Mouse (Mus musculus): ENCODE measurements around the gene Exd1. TPM values are rescaled to one million over a fixed set of nuclear protein-coding genes. Genes with fewer than 3 reads are reported as not detected.
"Not testable (repeated sequence)": the region's sequence is repeated elsewhere in the genome, so short reads cannot be mapped to it uniquely, and the experiment has no call there.

The Exd1 gene
- polyA plus RNA-seq, 1 experiment from 2014 or later: 0.42 TPM

DNA sequence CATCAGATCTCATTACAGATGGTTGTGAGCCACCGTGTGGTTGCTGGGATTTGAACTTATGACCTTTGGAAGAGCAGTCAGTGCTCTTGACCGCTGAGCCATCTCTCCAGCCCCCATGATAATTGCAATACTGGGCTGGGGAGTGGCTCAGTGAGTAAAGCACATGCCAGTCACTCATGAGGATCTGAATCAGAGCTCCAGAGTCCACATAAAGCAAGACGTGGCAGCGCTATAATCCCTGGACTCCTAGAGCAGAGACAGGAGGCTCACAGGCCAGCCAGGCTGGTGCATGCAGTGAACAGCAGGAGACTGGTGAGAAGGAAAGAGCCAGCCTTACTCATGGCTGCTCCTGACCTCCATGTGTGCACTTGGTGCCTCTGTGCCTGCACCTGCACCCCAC, 22.0 kb downstream of the Exd1 start:
- no peaks in the 10 kb centered on the region for H3K4me1 ChIP-seq
- H3K27ac ChIP-seq: no peak overlapping the region
- no peak for ATAC-seq (ENCODE audit: insufficient read depth, low FRiP score, low read depth)
- no peaks in the 10 kb centered on the region for H3K27me3 ChIP-seq (replicated peaks)
- no peak overlapping the region for H3K9ac ChIP-seq
- H3K4me3 ChIP-seq (replicated peaks): no peak overlapping the region
- no peaks in the 10 kb centered on the region for H3K36me3 ChIP-seq
- WGBS: 45% methylated on average over 4 of the region's 4 CpGs
- no peak overlapping the region for H3K4me2 ChIP-seq
- no peaks in the 10 kb centered on the region for H3K9me3 ChIP-seq

DNA sequence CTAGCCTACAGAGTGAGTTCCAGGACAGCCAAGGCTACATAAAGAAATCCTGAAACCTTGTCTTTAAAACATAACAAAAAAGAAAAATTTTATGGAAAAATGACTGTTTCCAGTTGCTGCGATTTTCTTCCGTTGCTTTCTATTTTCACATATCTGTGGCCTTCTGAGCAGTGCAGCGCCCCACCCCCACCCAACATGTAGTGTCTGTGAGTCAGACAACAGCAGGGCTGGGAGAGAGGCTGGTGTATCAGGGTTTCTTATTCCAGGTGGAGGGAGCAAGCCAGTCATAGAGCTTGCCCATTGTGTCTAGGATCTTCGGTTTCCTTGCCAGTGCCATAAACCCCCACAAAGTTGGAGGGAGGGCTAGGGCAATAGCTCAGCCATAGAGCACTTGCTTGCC, 23.6 kb downstream of the Exd1 start:
- H3K4me3 ChIP-seq (replicated peaks): no peak overlapping the region
- H3K27ac ChIP-seq: no peak overlapping the region
- no peaks in the 10 kb centered on the region for H3K27me3 ChIP-seq (replicated peaks)
- H3K36me3 ChIP-seq: no peaks in the 10 kb centered on the region
- ATAC-seq (ENCODE audit: insufficient read depth, low FRiP score, low read depth): no peak
- H3K9ac ChIP-seq: no peak overlapping the region
- 78% methylated on average over 4 of the region's 4 CpGs for WGBS
- no peaks in the 10 kb centered on the region for H3K4me1 ChIP-seq
- no peak overlapping the region for H3K4me2 ChIP-seq
- H3K9me3 ChIP-seq: no peaks in the 10 kb centered on the region

DNA sequence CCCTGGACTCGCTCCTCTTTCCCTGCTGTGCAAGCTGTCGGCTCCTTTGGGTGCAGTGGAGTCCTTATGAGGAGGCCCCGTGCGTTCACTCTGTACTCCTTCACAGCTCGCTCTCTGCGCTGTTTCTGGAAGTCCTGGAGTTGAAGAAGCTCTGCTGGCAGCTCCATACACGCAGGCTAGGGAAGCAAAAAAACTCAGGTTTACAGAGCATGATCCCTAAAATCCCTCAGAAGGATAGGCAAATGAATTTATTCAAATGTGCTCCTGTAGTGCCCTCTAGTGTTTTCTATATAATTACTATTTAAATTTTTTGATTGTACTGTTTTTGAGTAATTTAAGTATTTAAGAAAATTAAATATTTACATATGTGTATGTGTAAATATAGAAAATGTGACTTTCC, 26.9 kb downstream of the Exd1 start:
- no peak for ATAC-seq (ENCODE audit: insufficient read depth, low FRiP score, low read depth)
- no peaks in the 10 kb centered on the region for H3K36me3 ChIP-seq
- no peaks in the 10 kb centered on the region for H3K27me3 ChIP-seq (replicated peaks)
- H3K4me2 ChIP-seq: no peak overlapping the region
- 63% methylated on average over 7 of the region's 7 CpGs for WGBS
- H3K4me3 ChIP-seq (replicated peaks): no peak overlapping the region
- no peak overlapping the region for H3K9ac ChIP-seq
- H3K4me1 ChIP-seq: no peaks in the 10 kb centered on the region
- no peak overlapping the region for H3K27ac ChIP-seq
- no peaks in the 10 kb centered on the region for H3K9me3 ChIP-seq

DNA sequence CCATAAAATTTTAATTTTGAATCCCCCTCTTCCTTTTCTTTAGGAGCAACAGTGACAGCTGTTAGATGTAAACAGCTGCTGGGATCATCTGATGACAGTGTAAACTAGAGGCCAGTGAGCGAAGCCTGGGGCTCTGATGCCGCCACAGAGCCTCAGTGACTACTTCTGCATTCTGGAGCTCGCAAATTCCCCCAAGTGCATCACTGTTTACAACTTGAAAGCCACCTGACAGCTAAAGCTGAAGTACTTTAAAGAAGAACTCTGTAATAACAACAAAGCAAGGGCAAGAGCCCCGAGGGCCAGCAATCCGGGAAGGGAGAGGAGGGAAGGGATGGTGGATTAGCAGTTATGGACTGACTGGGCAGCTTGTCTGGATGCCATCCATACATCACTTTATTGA, 30.6 kb downstream of the Exd1 start:
- Histone ChIP-seq H3K36me3 (no peaks in the 10 kb centered on the region), H3K4me3 (replicated peaks) (no peak overlapping the region), H3K27ac (no peak overlapping the region), H3K4me1 (no peaks in the 10 kb centered on the region), H3K9ac (no peak overlapping the region), H3K27me3 (replicated peaks) (no peaks in the 10 kb centered on the region), H3K9me3 (no peaks in the 10 kb centered on the region), H3K4me2 (no peak overlapping the region)
- ATAC-seq (ENCODE audit: insufficient read depth, low FRiP score, low read depth): no peak
- WGBS: 41% methylated on average over 5 of the region's 5 CpGs

DNA sequence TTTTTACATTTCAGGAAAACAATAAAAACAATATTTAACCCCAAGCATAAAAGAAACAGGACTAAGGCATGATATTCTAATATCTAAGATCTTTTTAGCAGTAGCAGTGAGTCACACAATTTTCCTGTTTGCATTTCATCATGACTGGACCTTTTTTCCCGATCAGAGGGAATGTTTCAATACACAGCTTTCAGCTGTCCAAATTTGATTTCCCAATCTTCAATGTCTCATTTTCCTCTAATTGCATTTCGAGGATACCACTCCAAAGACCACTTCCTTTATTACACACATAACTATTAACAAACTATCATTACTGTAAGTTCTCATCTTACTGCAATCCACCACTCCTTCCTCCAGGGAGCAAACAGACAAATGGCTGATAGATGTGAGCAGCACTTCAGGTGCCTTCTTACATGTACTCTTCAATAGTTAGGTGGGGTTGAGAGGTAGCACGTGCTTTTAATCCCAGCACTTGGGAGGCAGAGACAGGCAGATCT, 33.4 kb downstream of the Exd1 start:
- no peak overlapping the region for H3K4me2 ChIP-seq
- 68% methylated on average over 3 of the region's 3 CpGs for WGBS
- H3K4me1 ChIP-seq: no peaks in the 10 kb centered on the region
- H3K36me3 ChIP-seq: no peaks in the 10 kb centered on the region
- no peaks in the 10 kb centered on the region for H3K27me3 ChIP-seq (replicated peaks)
- no peak for ATAC-seq (ENCODE audit: insufficient read depth, low FRiP score, low read depth)
- H3K9ac ChIP-seq: no peak overlapping the region
- H3K9me3 ChIP-seq: no peaks in the 10 kb centered on the region
- H3K27ac ChIP-seq: no peak overlapping the region
- no peak overlapping the region for H3K4me3 ChIP-seq (replicated peaks)

DNA sequence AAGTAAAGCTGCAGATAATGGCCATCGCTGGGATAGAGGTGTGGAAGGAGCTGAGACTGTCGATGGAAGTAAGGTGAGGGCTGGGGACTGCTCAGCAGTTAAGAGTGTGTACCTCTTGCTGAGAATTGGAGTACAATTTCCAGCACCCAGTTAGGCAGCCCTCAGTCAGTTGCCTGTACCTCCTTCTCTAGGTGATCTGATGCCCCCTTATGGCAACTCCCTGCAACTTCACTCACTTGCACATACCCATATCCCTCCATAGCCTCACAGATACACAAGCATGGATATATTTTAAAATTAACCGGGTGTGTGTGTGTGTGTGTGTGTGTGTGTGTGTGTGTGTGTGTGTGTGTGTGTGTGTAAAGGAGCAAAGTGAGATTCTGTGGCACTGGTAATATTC, 35.1 kb downstream of the Exd1 start:
- Histone ChIP-seq H3K27ac (no peak overlapping the region), H3K36me3 (no peaks in the 10 kb centered on the region), H3K4me3 (replicated peaks) (no peak overlapping the region), H3K9ac (no peak overlapping the region), H3K27me3 (replicated peaks) (no peaks in the 10 kb centered on the region), H3K9me3 (no peaks in the 10 kb centered on the region), H3K4me1 (no peaks in the 10 kb centered on the region), H3K4me2 (no peak overlapping the region)
- ATAC-seq (ENCODE audit: insufficient read depth, low FRiP score, low read depth): no peak
- 77% methylated on average over 3 of the region's 3 CpGs for WGBS

DNA sequence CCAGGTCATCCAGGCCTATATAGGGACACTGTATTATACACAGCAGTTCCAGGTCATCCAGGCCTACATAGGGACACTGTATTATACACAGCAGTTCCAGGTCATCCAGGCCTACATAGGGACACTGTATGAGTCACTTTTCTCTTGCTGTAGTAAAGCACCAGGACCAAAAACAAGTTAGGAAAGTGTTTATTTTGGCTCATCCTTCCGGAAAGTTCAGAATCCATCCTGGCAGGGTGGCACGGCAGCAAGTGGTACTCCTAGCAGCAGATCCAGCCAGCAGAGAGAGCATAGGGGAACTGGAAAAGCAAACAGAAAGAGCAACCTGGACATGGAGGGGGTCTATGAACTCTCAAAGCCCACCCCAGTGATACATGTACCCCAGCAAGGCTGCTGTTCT, 36.6 kb downstream of the Exd1 start:
- Histone ChIP-seq H3K4me2 (no peak overlapping the region), H3K27ac (no peak overlapping the region), H3K9me3 (no peaks in the 10 kb centered on the region), H3K4me3 (replicated peaks) (no peak overlapping the region), H3K27me3 (replicated peaks) (no peaks in the 10 kb centered on the region), H3K9ac (no peak overlapping the region), H3K4me1 (no peaks in the 10 kb centered on the region), H3K36me3 (no peaks in the 10 kb centered on the region)
- WGBS: 87% methylated on average over 2 of the region's 2 CpGs
- ATAC-seq (ENCODE audit: insufficient read depth, low FRiP score, low read depth): no peak

DNA sequence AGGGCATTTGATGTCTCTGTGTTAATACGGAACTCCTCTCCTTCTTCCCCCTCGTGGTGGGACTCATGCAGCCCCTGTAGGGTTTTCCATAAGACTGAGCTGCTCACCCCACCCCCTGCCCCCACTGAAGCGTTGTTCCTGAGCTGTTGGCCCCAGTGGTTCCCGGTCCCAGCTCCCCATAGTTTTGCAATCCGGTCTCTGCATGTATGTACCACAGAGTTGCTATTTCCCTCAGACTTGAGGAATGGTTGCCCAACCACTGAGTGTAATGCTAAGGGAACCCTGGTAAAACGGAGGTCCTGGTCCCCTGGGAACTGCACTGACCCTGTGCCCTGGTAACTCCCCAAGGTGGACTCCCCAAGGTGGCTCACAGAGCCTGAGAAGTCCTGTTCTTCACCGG, 38.9 kb downstream of the Exd1 start:
- H3K9me3 ChIP-seq; H3K4me3 ChIP-seq (replicated peaks); H3K27me3 ChIP-seq (replicated peaks); H3K36me3 ChIP-seq; H3K9ac ChIP-seq; H3K27ac ChIP-seq; H3K4me2 ChIP-seq; H3K4me1 ChIP-seq; ATAC-seq (ENCODE audit: insufficient read depth, low FRiP score, low read depth): not testable (repeated sequence)
- 61% methylated on average over 7 of the region's 7 CpGs for WGBS

DNA sequence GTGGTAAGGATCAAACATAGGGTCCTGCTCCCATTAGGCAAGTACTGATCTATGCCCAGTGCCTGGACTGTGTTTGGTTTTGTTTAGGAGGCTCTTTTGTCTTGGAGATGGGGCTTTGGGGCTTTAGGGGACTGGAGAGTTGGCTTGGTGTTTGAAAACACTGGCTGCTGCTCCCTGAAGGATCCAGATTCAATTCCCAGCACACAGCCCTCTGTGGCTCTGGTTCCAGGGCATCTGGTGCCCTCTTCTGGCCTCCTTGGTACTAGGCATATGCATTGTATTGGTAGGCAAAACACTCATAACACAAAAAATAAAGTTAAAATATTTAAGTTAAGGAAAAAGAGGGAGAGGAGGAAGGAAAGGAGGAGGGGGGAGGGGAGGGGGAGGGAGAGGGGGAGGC, 40.3 kb downstream of the Exd1 start:
- Histone ChIP-seq H3K27me3 (replicated peaks) (no peaks in the 10 kb centered on the region), H3K4me1 (no peaks in the 10 kb centered on the region), H3K4me2 (no peak overlapping the region)

DNA sequence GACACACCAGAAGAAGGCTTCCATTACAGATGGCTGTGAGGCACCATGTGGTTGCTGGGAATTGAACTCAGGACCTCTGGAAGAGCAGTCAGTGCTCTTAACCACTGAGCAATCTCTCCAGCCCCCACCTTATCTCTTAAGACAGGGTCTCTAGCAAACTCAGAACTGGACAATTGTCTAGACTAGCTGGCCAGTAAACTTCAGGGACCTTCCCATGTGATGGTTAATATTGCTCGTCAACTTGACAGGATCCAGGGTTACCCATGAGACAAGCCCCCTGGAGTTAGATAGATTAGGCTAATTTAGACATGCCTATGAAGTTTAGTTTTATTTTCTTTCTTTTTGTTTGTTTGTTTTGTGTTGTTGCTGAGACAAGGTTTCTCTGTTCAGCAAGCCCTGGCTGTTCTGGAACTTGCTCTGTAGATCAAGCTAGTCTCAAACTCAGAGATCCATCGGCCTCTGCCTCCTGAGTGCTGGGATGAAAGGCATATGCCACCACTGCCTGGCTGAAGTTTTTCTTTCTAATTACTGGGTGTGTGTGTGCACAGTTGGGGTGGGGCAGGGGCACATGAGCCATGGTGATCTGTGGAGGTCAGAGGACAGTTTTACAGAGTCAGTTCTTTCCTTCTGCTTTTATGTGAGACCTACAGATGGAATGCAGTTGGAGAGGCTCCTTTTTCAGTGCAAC, 46.3 kb downstream of the Exd1 start:
- WGBS: 74% methylated on average over 2 of the region's 2 CpGs
- H3K4me2 ChIP-seq: no peak overlapping the region

More for the DNA sequence above, 40.3 kb downstream of the Exd1 start:
- H3K4me3 ChIP-seq (replicated peaks): no peak overlapping the region
- H3K27ac ChIP-seq: no peak overlapping the region
- H3K36me3 ChIP-seq: no peaks in the 10 kb centered on the region
- ATAC-seq (ENCODE audit: insufficient read depth, low FRiP score, low read depth): no peak
- H3K9ac ChIP-seq: no peak overlapping the region
- H3K9me3 ChIP-seq: no peaks in the 10 kb centered on the region

DNA sequence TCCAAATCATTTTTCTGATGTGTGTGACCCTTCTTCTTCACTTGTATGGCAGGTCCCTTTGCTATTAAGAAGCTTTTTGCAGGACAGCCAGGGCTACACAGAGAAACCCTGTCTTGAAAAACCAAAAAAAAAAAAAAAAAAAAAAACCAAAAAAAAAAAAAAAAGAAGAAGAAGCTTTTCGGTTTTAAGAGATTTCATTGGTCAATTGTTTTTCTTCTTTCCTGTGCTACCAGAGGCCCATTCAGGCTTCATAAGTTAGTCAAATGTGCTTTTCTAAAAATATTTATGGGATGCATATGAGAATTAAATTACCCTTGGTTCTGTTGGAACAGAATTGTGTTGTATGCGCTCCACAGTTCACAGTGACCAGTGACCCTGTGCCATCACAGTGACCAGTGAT, 48.6 kb downstream of the Exd1 start:
- Histone ChIP-seq H3K36me3 (no peaks in the 10 kb centered on the region), H3K9me3 (no peaks in the 10 kb centered on the region), H3K4me3 (replicated peaks) (no peak overlapping the region), H3K9ac (no peak overlapping the region), H3K27me3 (replicated peaks) (no peaks in the 10 kb centered on the region), H3K4me1 (no peaks in the 10 kb centered on the region), H3K4me2 (no peak overlapping the region), H3K27ac (no peak overlapping the region)
- WGBS: 81% methylated on average over 2 of the region's 2 CpGs
- ATAC-seq (ENCODE audit: insufficient read depth, low FRiP score, low read depth): no peak

More for the DNA sequence above, 46.3 kb downstream of the Exd1 start:
- Histone ChIP-seq H3K4me1 (no peaks in the 10 kb centered on the region), H3K27ac (no peak overlapping the region), H3K36me3 (no peaks in the 10 kb centered on the region), H3K9ac (no peak overlapping the region), H3K4me3 (replicated peaks) (no peak overlapping the region), H3K9me3 (no peaks in the 10 kb centered on the region), H3K27me3 (replicated peaks) (no peaks in the 10 kb centered on the region)
- 0 out of 2 replicates have a peak, but pooled peaks have one; percentile 43 for ATAC-seq (ENCODE audit: insufficient read depth, low FRiP score, low read depth)

DNA sequence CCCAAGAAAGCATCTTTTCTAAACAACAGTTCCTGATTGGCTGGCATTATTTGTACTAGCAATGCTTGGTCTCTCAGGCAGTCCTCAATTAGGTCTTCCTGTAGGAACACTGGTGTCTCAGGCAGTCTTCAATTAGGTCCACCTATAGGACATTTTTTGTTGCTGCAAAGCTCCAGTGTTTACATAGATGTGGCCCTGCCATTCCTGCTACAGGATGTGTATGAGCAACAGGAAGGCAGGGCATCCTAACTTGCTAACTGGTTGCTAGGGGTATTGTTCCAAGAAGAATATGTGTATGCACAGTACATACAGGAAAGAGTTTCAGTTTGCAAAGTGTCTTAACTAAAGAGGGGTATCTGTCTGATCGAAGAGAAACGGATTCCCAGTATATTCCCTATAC, 51.3 kb downstream of the Exd1 start:
- H3K4me3 ChIP-seq (replicated peaks): no peak overlapping the region
- no peak overlapping the region for H3K4me2 ChIP-seq
- H3K27me3 ChIP-seq (replicated peaks): no peaks in the 10 kb centered on the region
- no peak overlapping the region for H3K9ac ChIP-seq
- H3K9me3 ChIP-seq: no peaks in the 10 kb centered on the region
- no peak overlapping the region for H3K27ac ChIP-seq
- no peak for ATAC-seq (ENCODE audit: insufficient read depth, low FRiP score, low read depth)
- no peaks in the 10 kb centered on the region for H3K4me1 ChIP-seq
- WGBS: 96% methylated on average over 2 of the region's 2 CpGs
- H3K36me3 ChIP-seq: no peaks in the 10 kb centered on the region

DNA sequence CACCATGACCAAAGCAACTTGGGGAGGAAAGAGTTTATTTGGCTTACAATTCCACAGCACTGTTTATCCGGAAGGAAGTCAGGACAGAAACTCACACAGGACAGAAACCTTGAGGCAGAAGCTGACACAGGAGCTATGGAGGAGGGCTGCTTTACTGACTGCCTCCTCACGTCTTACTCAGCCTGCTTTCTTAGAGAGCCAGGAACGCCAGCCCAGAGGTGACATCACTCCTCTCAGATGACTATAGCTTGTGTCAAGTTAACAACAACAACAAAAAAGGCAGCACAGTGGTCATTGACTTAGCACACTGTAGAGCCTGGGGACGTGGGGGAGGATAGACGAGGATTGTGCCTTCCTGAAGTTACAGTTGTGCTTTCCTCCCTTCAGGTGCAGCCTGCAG, 55.5 kb downstream of the Exd1 start:
- Histone ChIP-seq H3K9ac (no peak overlapping the region), H3K36me3 (no peaks in the 10 kb centered on the region), H3K27ac (no peak overlapping the region), H3K4me1 (no peaks in the 10 kb centered on the region), H3K4me2 (no peak overlapping the region), H3K9me3 (no peaks in the 10 kb centered on the region), H3K27me3 (replicated peaks) (no peaks in the 10 kb centered on the region), H3K4me3 (replicated peaks) (no peak overlapping the region)
- 47% methylated on average over 5 of the region's 5 CpGs for WGBS
- ATAC-seq (ENCODE audit: insufficient read depth, low FRiP score, low read depth): no peak
